Mouse (Mus musculus): ENCODE data around the gene AC161166.1. TPM values are rescaled to one million over a fixed set of nuclear protein-coding genes. Genes with fewer than 3 reads are reported as not detected.

The AC161166.1 gene
- 1.2 and 1.5 TPM in 2 replicates for polyA plus RNA-seq (2016; fragmentation: Nextera tagmentation; extraction: Ambion mirVana)

GRCm38 (mm10) chr7:24512355-24512754, at the start of gene AC161166.1:
Gene AC161166.1 (minus strand): TSS chr7:24512455.
- 91% methylated on average over 7 of the region's 7 CpGs for WGBS
- H3K4me3 ChIP-seq, result no peak within 1 kb of the TSS
- no peak within 1 kb of the TSS for H3K27ac ChIP-seq
- peaks cover 58% of the 10 kb centered on the region for H3K36me3 ChIP-seq
- H3K9ac ChIP-seq, result no peak within 1 kb of the TSS
- H3K4me2 ChIP-seq (replicated peaks), result no peak within 1 kb of the TSS
- H3K9me3 ChIP-seq, result no peaks in the 10 kb centered on the region
- H3K4me1 ChIP-seq, result peaks cover 7% of the 10 kb centered on the region; the same call in 1 of the 2 replicates
- no peak for ATAC-seq (ENCODE audit: low FRiP score, low read depth)
- no peaks in the 10 kb centered on the region for H3K27me3 ChIP-seq (replicated peaks)

- no peaks in the 10 kb centered on the region for H3K9me3 ChIP-seq
- H3K4me3 ChIP-seq, result no peak overlapping the region
- ATAC-seq (ENCODE audit: low FRiP score, low read depth), result no peak
- no peak overlapping the region for H3K9ac ChIP-seq
- H3K36me3 ChIP-seq, result peaks cover 59% of the 10 kb centered on the region
- 89% methylated on average over 4 of the region's 4 CpGs for WGBS
- H3K27me3 ChIP-seq (replicated peaks), result no peaks in the 10 kb centered on the region
- no peaks in the 10 kb centered on the region for H3K4me1 ChIP-seq
- no peak overlapping the region for H3K4me2 ChIP-seq (replicated peaks)
- no peak overlapping the region for H3K27ac ChIP-seq
Observed at GRCm38 (mm10) chr7:24561450-24561849, 49.2 kb upstream of the AC161166.1 start.

GRCm38 (mm10) chr7:24555786-24556185, 43.5 kb upstream of the AC161166.1 start:
- no peak for ATAC-seq (ENCODE audit: low FRiP score, low read depth)
- 94% methylated on average over 10 of the region's 10 CpGs for WGBS
- no peak overlapping the region for H3K9ac ChIP-seq
- no peak overlapping the region for H3K4me3 ChIP-seq
- no peaks in the 10 kb centered on the region for H3K27me3 ChIP-seq (replicated peaks)
- no peak overlapping the region for H3K4me2 ChIP-seq (replicated peaks)
- H3K4me1 ChIP-seq, result no peaks in the 10 kb centered on the region
- peaks cover 62% of the 10 kb centered on the region for H3K36me3 ChIP-seq
- no peak overlapping the region for H3K27ac ChIP-seq
- no peaks in the 10 kb centered on the region for H3K9me3 ChIP-seq

GRCm38 (mm10) chr7:24551985-24552759, 39.9 kb upstream of the AC161166.1 start:
- Histone ChIP-seq H3K27me3 (replicated peaks) (no peaks in the 10 kb centered on the region), H3K9ac (no peak overlapping the region), H3K27ac (no peak overlapping the region), H3K4me2 (replicated peaks) (no peak overlapping the region), H3K9me3 (no peaks in the 10 kb centered on the region), H3K36me3 (peaks cover 50% of the 10 kb centered on the region), H3K4me1 (peaks cover 10% of the 10 kb centered on the region), H3K4me3 (no peak overlapping the region)
- ATAC-seq (ENCODE audit: low FRiP score, low read depth), result no peak
- whole genome bisulfite sequencing, result 86% methylated on average over 12 of the region's 12 CpGs

- Histone ChIP-seq H3K27ac (no peak overlapping the region), H3K9ac (peak overlapping the region; percentile 74), H3K4me3 (peak overlapping the region; percentile 76), H3K36me3 (peaks cover 24% of the 10 kb centered on the region), H3K27me3 (replicated peaks) (no peaks in the 10 kb centered on the region), H3K4me1 (peaks cover 17% of the 10 kb centered on the region), H3K9me3 (no peaks in the 10 kb centered on the region), H3K4me2 (replicated peaks) (peak overlapping the region; percentile 81)
- WGBS, result 34% methylated on average over 13 of the region's 13 CpGs
- ATAC-seq (ENCODE audit: low FRiP score, low read depth), result peak; percentile 23
Observed at GRCm38 (mm10) chr7:24547534-24548036, 35.3 kb upstream of the AC161166.1 start.

GRCm38 (mm10) chr7:24546634-24547389, 34.6 kb upstream of the AC161166.1 start:
- no peaks in the 10 kb centered on the region for H3K27me3 ChIP-seq (replicated peaks)
- H3K4me2 ChIP-seq (replicated peaks), result peak overlapping the region; percentile 81
- peak; percentile 96 for ATAC-seq (ENCODE audit: low FRiP score, low read depth)
- H3K27ac ChIP-seq, result no peak overlapping the region
- peak overlapping the region; percentile 76 for H3K4me3 ChIP-seq
- WGBS, result under 1% methylated on average over 57 of the region's 57 CpGs
- H3K9me3 ChIP-seq, result no peaks in the 10 kb centered on the region
- peaks cover 16% of the 10 kb centered on the region for H3K36me3 ChIP-seq
- peaks cover 17% of the 10 kb centered on the region for H3K4me1 ChIP-seq
- peak overlapping the region; percentile 74 for H3K9ac ChIP-seq

GRCm38 (mm10) chr7:24546068-24546614, 33.9 kb upstream of the AC161166.1 start, which contains the start of the genes Pinlyp and Xrcc1:
Gene Pinlyp (minus strand): TSS chr7:24546118.
Gene Xrcc1 (plus strand): TSS chr7:24546289.
- no peak within 1 kb of the TSS for H3K27ac ChIP-seq
- H3K36me3 ChIP-seq, result peaks cover 14% of the 10 kb centered on the region
- ATAC-seq (ENCODE audit: low FRiP score, low read depth), result 0 out of 2 replicates have a peak, but pooled peaks have one; percentile 12
- 34% methylated on average over 13 of the region's 13 CpGs for WGBS
- no peaks in the 10 kb centered on the region for H3K9me3 ChIP-seq
- peak within 1 kb of the TSS; percentile 81 for H3K4me2 ChIP-seq (replicated peaks)
- H3K9ac ChIP-seq, result peak within 1 kb of the TSS; percentile 74
- peak within 1 kb of the TSS; percentile 76 for H3K4me3 ChIP-seq
- peaks cover 17% of the 10 kb centered on the region for H3K4me1 ChIP-seq
- no peaks in the 10 kb centered on the region for H3K27me3 ChIP-seq (replicated peaks)

- WGBS, result 89% methylated on average over 2 of the region's 2 CpGs
- H3K27me3 ChIP-seq (replicated peaks), result no peaks in the 10 kb centered on the region
- no peaks in the 10 kb centered on the region for H3K9me3 ChIP-seq
- no peak overlapping the region for H3K4me3 ChIP-seq
- H3K4me2 ChIP-seq (replicated peaks), result no peak overlapping the region
- no peak overlapping the region for H3K27ac ChIP-seq
- no peak overlapping the region for H3K9ac ChIP-seq
- H3K4me1 ChIP-seq, result peaks cover 17% of the 10 kb centered on the region
- no peak for ATAC-seq (ENCODE audit: low FRiP score, low read depth)
- H3K36me3 ChIP-seq, result peaks cover 9% of the 10 kb centered on the region
Observed at GRCm38 (mm10) chr7:24544506-24544905, 32.3 kb upstream of the AC161166.1 start.

- no peak overlapping the region for H3K4me2 ChIP-seq (replicated peaks)
- H3K4me3 ChIP-seq, result no peak overlapping the region
- H3K9ac ChIP-seq, result no peak overlapping the region
- no peak overlapping the region for H3K27ac ChIP-seq
- no peaks in the 10 kb centered on the region for H3K9me3 ChIP-seq
- H3K36me3 ChIP-seq, result peaks cover 18% of the 10 kb centered on the region
- no peak for ATAC-seq (ENCODE audit: low FRiP score, low read depth)
- WGBS, result 95% methylated on average over 4 of the region's 4 CpGs
- H3K4me1 ChIP-seq, result peaks cover 7% of the 10 kb centered on the region; the same call in 1 of the 2 replicates
- H3K27me3 ChIP-seq (replicated peaks), result no peaks in the 10 kb centered on the region
Observed at GRCm38 (mm10) chr7:24539686-24540085, 27.4 kb upstream of the AC161166.1 start.

- no peak for ATAC-seq (ENCODE audit: low FRiP score, low read depth)
- H3K4me2 ChIP-seq (replicated peaks), result no peak overlapping the region
- no peak overlapping the region for H3K9ac ChIP-seq
- H3K36me3 ChIP-seq, result peaks cover 27% of the 10 kb centered on the region
- H3K27me3 ChIP-seq (replicated peaks), result peaks cover 6% of the 10 kb centered on the region
- no peak overlapping the region for H3K27ac ChIP-seq
- H3K4me1 ChIP-seq, result peaks cover 13% of the 10 kb centered on the region
- no peaks in the 10 kb centered on the region for H3K9me3 ChIP-seq
- no peak overlapping the region for H3K4me3 ChIP-seq
- WGBS, result 76% methylated on average over 5 of the region's 5 CpGs
Observed at GRCm38 (mm10) chr7:24538701-24539100, 26.4 kb upstream of the AC161166.1 start.

GRCm38 (mm10) chr7:24538154-24538553, 25.9 kb upstream of the AC161166.1 start:
- Histone ChIP-seq H3K27me3 (replicated peaks) (peaks cover 12% of the 10 kb centered on the region), H3K4me3 (no peak overlapping the region), H3K4me2 (replicated peaks) (no peak overlapping the region), H3K36me3 (peaks cover 33% of the 10 kb centered on the region), H3K27ac (no peak overlapping the region), H3K4me1 (peaks cover 19% of the 10 kb centered on the region), H3K9ac (no peak overlapping the region), H3K9me3 (no peaks in the 10 kb centered on the region)
- 52% methylated on average over 5 of the region's 5 CpGs for WGBS
- no peak for ATAC-seq (ENCODE audit: low FRiP score, low read depth)

- Histone ChIP-seq H3K9ac (no peak overlapping the region), H3K36me3 (peaks cover 34% of the 10 kb centered on the region), H3K4me1 (peaks cover 20% of the 10 kb centered on the region), H3K4me2 (replicated peaks) (no peak overlapping the region), H3K27ac (no peak overlapping the region), H3K27me3 (replicated peaks) (peaks cover 14% of the 10 kb centered on the region), H3K4me3 (no peak overlapping the region), H3K9me3 (no peaks in the 10 kb centered on the region)
- ATAC-seq (ENCODE audit: low FRiP score, low read depth), result no peak
- 84% methylated on average over 5 of the region's 5 CpGs for WGBS
Observed at GRCm38 (mm10) chr7:24537591-24537990, 25.3 kb upstream of the AC161166.1 start.
